Mouse (Mus musculus): ENCODE data around the gene Vgll4.

The Vgll4 gene

GRCm38 (mm10) chr6:114969213-114970120, at the start of gene Vgll4:
TSS of gene Vgll4 (minus strand) at chr6:114969994.
- DNase-seq (ENCODE audit: extremely low read depth, low read depth, low spot score) = no peak

DNA sequence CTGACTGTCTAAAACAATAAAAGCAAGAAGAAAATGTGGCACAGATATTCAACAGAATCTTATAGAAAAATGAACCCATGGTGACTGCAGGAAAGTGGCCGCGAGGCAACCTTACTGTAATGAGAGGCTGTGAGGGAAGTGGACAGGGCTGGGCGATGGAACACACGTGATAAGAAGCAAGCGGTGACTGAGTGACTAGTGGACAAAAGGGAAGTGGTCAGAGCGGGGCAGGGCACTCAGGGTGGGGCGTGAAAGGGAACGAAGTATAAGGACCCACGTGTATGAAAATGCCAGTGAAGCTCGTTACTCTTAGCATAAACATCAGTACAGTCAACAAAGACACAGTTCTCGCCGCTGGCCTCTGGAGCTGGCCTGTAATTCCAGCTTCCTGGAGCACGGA, 45.7 kb upstream of the Vgll4 start:
- no peak for DNase-seq (ENCODE audit: extremely low read depth, low read depth, low spot score)

- DNase-seq (ENCODE audit: extremely low read depth, low read depth, low spot score) = no peak
Observed at GRCm38 (mm10) chr6:115013574-115013973, 43.8 kb upstream of the Vgll4 start.

DNA sequence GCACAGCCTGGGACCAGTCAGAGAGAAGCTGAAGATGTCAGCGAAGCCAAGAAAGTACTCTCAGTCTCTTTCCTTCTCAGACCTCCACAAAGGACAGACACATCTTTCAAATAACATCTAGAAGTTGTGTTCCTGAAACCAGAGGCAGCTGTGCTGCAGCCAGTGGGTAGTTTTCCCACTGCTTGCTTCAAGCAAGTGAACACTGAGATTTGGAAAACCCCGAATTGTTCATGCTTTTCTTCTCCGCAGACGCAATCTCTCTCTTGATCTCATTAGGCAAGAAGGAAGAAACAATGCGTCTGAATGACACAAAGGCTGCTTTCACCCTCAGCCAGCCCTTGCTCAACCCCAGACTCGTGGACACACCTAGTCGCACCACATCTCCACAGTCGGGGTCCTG, 42.0 kb upstream of the Vgll4 start:
- no peak for DNase-seq (ENCODE audit: extremely low read depth, low read depth, low spot score)

DNA sequence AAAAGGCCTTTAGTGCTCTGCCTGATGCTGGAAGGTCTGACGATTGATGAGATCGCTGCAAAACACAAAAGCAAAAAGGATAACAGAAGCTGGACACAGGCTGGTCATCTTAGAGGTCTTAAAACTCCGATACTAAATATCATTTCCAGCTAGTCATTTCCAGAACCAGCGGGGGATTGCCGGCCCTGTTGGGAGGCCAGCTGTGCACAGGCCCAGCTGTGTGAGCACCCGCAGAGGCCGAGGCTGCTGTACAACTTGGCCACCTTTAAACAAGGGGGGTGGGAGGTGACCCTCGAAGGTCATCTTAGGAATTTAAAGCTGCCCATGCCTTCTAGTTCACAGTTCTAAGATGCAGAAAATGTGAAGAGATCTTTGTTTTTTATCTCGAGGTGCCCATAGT, 41.0 kb upstream of the Vgll4 start:
- no peak for DNase-seq (ENCODE audit: extremely low read depth, low read depth, low spot score)

- DNase-seq (ENCODE audit: extremely low read depth, low read depth, low spot score) = no peak
Observed at GRCm38 (mm10) chr6:115010304-115010703, 40.5 kb upstream of the Vgll4 start.

- DNase-seq (ENCODE audit: extremely low read depth, low read depth, low spot score) = no peak
Observed at GRCm38 (mm10) chr6:115007728-115008127, 37.9 kb upstream of the Vgll4 start.

GRCm38 (mm10) chr6:115006948-115007347, 37.2 kb upstream of the Vgll4 start:
- DNase-seq (ENCODE audit: extremely low read depth, low read depth, low spot score) = no peak

- no peak for DNase-seq (ENCODE audit: extremely low read depth, low read depth, low spot score)
Observed at GRCm38 (mm10) chr6:115006065-115006464, 36.3 kb upstream of the Vgll4 start.

GRCm38 (mm10) chr6:115005351-115005890, 35.6 kb upstream of the Vgll4 start:
- DNase-seq (ENCODE audit: extremely low read depth, low read depth, low spot score) = peak; percentile 76

DNA sequence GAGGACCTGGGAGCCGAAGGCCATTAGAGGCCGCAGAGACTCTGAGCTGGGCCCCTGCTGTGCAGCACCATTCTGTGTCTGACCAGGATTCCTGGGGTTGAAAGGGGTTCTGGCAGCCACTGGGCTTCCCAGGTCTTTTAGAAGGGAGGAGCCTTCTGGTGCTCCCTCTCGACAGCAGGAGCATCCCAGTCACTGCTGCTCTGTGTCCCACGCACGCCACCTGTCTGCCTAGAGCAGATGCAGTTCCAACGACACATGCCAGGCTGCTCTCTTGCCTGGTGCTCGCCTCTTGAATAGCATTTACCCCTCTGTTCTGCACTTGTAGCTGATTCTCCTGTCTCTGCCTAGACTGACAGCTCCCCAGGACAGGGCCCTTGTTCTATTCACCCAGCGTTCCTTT, 34.8 kb upstream of the Vgll4 start:
- no peak for DNase-seq (ENCODE audit: extremely low read depth, low read depth, low spot score)

GRCm38 (mm10) chr6:114998374-114999031, 28.7 kb upstream of the Vgll4 start:
- no peak for DNase-seq (ENCODE audit: extremely low read depth, low read depth, low spot score)

DNA sequence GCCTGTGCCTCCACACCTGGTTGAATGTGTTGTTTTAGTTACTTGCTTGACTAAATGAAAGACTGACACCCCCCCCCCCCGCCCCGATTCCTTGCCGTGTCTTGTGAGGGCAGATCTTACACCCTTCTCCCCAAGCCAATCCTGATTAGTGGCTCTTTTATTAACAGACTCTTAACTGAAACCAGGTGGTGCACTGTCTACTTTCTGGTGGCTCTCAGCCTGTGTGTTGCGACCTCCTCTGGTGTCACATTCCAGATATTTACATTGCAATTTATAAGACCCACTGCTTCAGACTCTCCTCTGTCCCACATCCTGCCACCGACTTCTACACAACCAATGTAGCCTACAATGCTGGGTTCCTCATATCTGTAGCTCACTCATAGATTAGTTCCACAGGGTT, 27.7 kb upstream of the Vgll4 start:
- no peak for DNase-seq (ENCODE audit: extremely low read depth, low read depth, low spot score)

DNA sequence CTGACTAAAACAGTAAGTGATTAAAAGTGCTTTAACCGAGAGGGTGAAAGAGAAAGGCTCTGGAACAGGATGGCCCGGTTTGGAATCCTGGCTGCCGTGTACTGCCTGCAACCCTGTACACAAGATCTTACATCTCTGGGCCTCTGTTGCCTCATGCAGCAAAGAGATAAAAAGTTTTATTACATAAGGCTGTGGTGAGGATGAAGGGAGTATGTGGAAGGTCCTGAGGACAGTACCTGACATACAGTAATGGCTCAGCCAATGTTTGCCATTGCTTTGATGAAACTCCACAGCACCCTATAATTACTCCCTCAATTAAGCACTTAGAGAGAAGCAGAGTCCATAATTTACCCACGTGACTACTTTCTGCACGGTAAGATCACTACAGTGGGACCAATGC, 27.1 kb upstream of the Vgll4 start:
- DNase-seq (ENCODE audit: extremely low read depth, low read depth, low spot score) = peak; percentile 62

- no peak for DNase-seq (ENCODE audit: extremely low read depth, low read depth, low spot score)
Observed at GRCm38 (mm10) chr6:114994079-114994478, 24.3 kb upstream of the Vgll4 start.

DNA sequence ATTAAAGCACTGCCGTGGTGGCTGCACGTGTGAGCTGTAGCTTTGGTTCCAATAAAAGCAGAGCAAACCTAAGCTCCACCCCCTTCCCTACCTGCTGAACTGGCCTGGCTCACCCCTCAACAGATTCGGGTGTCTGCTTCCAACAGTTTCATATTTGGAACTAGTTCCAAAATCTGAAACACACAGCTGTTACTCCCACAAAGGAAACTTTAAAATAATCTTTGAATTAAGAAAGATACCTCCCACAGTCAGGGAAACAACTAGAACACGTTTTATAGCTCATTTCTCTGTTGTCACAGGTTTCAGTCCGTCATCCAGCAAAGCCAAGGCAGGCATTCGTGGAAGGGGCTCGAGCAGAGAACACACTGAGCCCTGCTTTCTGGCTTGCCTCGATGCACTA, 23.9 kb upstream of the Vgll4 start:
- peak; percentile 57 for DNase-seq (ENCODE audit: extremely low read depth, low read depth, low spot score)

- no peak for DNase-seq (ENCODE audit: extremely low read depth, low read depth, low spot score)
Observed at GRCm38 (mm10) chr6:114991909-114992308, 22.1 kb upstream of the Vgll4 start.

DNA sequence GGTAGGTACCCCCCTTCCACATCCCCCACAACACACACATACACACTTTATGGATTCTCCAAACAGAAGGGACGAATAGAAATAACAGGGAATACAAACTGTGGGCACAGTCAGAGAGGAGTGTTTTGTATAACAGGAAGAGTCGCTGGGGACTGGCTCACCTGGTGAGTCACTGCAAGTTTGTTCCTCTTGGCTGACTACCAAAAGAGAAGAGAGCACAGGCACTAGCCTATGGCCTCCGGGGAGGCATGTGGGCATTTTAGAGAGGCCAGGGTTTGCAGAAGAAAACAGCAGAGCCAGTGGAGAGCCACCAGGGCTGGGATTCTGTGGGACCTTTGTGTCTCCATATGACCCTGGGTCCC, 18.8 kb upstream of the Vgll4 start:
- peak; percentile 84 for DNase-seq (ENCODE audit: extremely low read depth, low read depth, low spot score)

DNA sequence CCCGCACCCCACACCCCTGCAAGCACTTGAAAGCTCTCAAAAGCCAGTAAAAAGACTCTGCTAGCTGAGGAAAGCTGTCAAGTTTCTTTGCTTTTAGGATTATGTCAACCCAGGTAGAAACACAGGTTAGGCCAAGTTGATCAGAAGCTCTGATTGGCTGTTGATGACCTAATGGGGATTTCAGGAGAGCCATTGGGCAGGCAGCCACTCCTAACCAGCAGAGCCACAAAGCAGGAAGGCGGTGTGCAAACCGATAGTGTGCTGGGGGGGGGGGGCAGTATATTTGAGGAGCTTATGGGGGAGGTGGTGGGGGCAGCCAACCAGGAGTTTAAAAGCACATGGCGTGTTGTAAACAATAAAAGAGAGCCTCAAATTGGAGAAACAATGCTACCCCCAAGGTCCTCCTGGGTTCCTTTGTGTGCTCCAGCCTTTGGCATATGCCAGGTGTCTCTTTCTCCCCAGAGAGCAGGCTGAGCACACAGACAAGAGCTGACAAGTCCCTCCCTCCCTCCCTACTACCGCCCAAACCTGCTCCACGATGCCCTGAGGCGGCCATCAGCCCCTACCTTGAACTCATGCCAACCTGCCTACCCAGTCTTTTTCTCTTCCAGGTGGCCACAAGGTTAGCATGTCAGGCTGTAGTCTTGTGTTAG, 18.3 kb upstream of the Vgll4 start:
- DNase-seq (ENCODE audit: extremely low read depth, low read depth, low spot score) = peak; percentile 67

DNA sequence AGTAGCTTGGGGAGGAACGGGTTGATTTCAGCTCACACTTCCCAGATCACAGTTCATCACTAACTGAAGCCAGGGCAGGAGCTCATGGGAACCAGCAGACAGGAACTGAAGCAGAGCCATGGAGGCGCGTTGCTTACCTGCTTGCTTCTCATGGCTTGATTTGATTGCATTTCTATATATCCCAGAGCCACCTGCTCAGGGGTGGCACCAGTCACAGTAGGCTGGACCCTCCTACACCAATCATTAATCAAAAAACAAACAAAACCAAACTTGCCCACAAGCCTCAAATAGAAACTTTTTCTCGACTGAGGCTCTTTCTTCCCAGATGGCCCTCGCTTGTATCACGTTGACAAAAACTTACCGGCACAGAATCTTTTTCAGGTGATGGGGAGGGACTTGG, 12.9 kb upstream of the Vgll4 start:
- no peak for DNase-seq (ENCODE audit: extremely low read depth, low read depth, low spot score)

DNA sequence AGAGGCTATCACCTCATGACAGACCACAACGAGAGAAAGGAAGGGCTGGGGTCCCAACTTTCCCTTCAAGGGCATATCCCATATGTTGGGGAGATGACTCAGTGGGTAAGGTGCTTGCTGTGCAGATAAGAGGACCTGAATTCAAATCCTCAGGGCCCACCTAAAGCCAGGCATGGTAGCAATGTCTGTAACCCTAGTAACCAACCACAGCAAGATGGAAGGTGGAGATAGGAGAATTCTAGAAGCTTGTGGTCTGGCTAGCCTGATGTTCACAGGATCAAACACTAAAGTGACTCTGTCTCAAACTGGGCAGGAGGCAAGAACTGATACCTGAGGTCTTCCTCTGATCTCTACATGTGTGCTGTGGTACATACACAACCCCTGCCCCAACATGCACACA, 9.9 kb upstream of the Vgll4 start:
- DNase-seq (ENCODE audit: extremely low read depth, low read depth, low spot score) = no peak

Data from fat pad, adult 2 months (tissue).